Mouse (Mus musculus): Measurements from ENCODE around the gene Olfr750.

GRCm38 (mm10) chr14:51103217-51103616 lies 29.0 kb upstream of the Olfr750 start:
- TF ChIP-seq MAFK (IDR thresholded peaks at IDR 0.05; ENCODE audit: insufficient read depth, low read depth, low read length) (no peak), CHD2 (IDR thresholded peaks at IDR 0.05; ENCODE audit: low read depth, low read length) (no peak), HCFC1 (IDR thresholded peaks at IDR 0.05; ENCODE audit: borderline replicate concordance, insufficient read depth, low read length) (no peak)

All from ES-E14 (cell line).